Mouse (Mus musculus) regulatory T cell (primary cell): Measurements from ENCODE around the gene Defa33.
"Not testable (repeated sequence)": the region's sequence is repeated elsewhere in the genome, so short reads cannot be mapped to it uniquely, and the experiment has no call there.

Experiments
- in situ Hi-C: fragments of 300-600 bp; cut with MboI, MseI; formaldehyde crosslinking; loops from one replicate; pipeline ENCODE4 v1.15.1; 2025; ENCODE audit warnings: high pct_unique_total_duplicates

Defa33 gene

GRCm38 (mm10) chr8:21391511-21391910 lies at the start of gene Defa33:
Gene Defa33 (plus strand): TSS chr8:21391811.
- in situ Hi-C loops = not testable (repeated sequence)

GRCm38 (mm10) chr8:21378215-21378614 lies 13.4 kb upstream of the Defa33 start, which contains the start of gene Defa2:
Gene Defa2 (plus strand): TSS chr8:21378515.
- in situ Hi-C loops = not testable (repeated sequence)

GRCm38 (mm10) chr8:21427111-21427510 lies 35.5 kb downstream of the Defa33 start, which contains the start of gene Defa36:
Gene Defa36 (plus strand): TSS chr8:21427411.
- in situ Hi-C loops = not testable (repeated sequence)
